Mouse (Mus musculus): ENCODE measurements at regions not wholly inside any gene's neighbourhood (a gene's known extent, or its start where the extent isn't known, plus 50 kb on each side); places are given as distances from the start of the nearest gene placed in this dataset.

GRCm38 (mm10) chr8:86147586-86147985 is 306.8 kb downstream of the Phkb start:
- no peak for DNase-seq

GRCm38 (mm10) chr8:86125244-86125643 is 284.5 kb downstream of the Phkb start:
- no peak for DNase-seq

GRCm38 (mm10) chr8:86124655-86125054 is 283.9 kb downstream of the Phkb start:
- DNase-seq, result no peak
